Comparison of ENCODE assay signal across 18 mouse cellular contexts in genomic region chr11:111215006-111215405, GRCm38 (mm10).
A peak's percentile ranks its signal among the peaks of the same experiment; 100 is the strongest.
DNase-seq lines count a peak whose midpoint lies in the region; ATAC-seq lines count a peak whose summit lies in the region.
"Had no signal": no experiment of that assay in that cellular context is flagged by ENCODE, and none has a peak within 500 bp of the region (broad histone marks: within the 10 kb centered on the region; RNA-seq: fewer than 3 reads in every experiment).

No protein-coding gene starts in this region.

- peaks cover 12 to 26% of the 10 kb centered on the region in 2 experiments for H3K4me1 ChIP-seq in heart, embryonic 14.5 days (ENCODE audit: control insufficient read depth in 2 of 2, insufficient read depth in 2 of 2, low read length in 2 of 2)
- H3K4me1 ChIP-seq in forebrain, embryonic 16.5 days (replicated peaks; ENCODE audit: control insufficient read depth, insufficient read depth, low read length) = peaks cover 13% of the 10 kb centered on the region
- H3K4me1 ChIP-seq: stomach, embryonic 15.5 days had no signal

- intact Hi-C loops in left cerebral cortex, postnatal 4 days (cut with DNase I) = no loop called here
- intact Hi-C loops in left cerebral cortex, postnatal 25 days (cut with DNase I) = no loop called here

- no peaks in the 10 kb centered on the region for H3K27me3 ChIP-seq in heart, embryonic 14.5 days (ENCODE audit: control insufficient read depth, insufficient read depth, low read length)
- no peaks in the 10 kb centered on the region for H3K27me3 ChIP-seq in forebrain, embryonic 16.5 days (replicated peaks; ENCODE audit: control insufficient read depth, insufficient read depth, low read length)
- H3K27me3 ChIP-seq: embryonic facial prominence, embryonic 15.5 days; intestine, embryonic 15.5 days; kidney, embryonic 15.5 days; neural tube, embryonic 13.5 days; stomach, embryonic 15.5 days had no signal

- no peak overlapping the region; a peak in 1 of 4 replicates for H3K27ac ChIP-seq in heart, embryonic 14.5 days (replicated peaks in 1 of 2; ENCODE audit: control insufficient read depth in 1 of 2, insufficient read depth in 1 of 2, low read depth in 2 of 2, low read length in 2 of 2)
- H3K27ac ChIP-seq in forebrain, embryonic 16.5 days (ENCODE audit: low read length) = no peak overlapping the region
- H3K27ac ChIP-seq: embryonic facial prominence, embryonic 15.5 days; intestine, embryonic 15.5 days; kidney, embryonic 15.5 days; neural tube, embryonic 13.5 days; stomach, embryonic 15.5 days had no signal

- H3K36me3 ChIP-seq in heart, embryonic 14.5 days (ENCODE audit: control insufficient read depth, insufficient read depth, low read length) = no peaks in the 10 kb centered on the region
- no peaks in the 10 kb centered on the region for H3K36me3 ChIP-seq in forebrain, embryonic 16.5 days (ENCODE audit: control insufficient read depth, insufficient read depth)
- H3K36me3 ChIP-seq: embryonic facial prominence, embryonic 15.5 days; intestine, embryonic 15.5 days; kidney, embryonic 15.5 days; neural tube, embryonic 13.5 days; stomach, embryonic 15.5 days had no signal

- WGBS in heart, embryonic 14.5 days = 17% methylated on average over 5 of the region's 5 CpGs
- WGBS in forebrain, embryonic 16.5 days = 39% methylated on average over 5 of the region's 5 CpGs

- DNase-seq in cerebellum, postnatal 10 days = peak; percentile 40 to 56
- DNase-seq in cerebellum, adult 11 months = no peak
- peak; percentile 51 for DNase-seq in left cerebral cortex, postnatal 4 days
- DNase-seq in left cerebral cortex, postnatal 25 days (ENCODE audit: low spot score in 2 of 2) = no peak
- DNase-seq in skeletal muscle tissue, adult 2 months (ENCODE audit: low read depth, low spot score) = peak; percentile 67
- no peak for DNase-seq in lung, postnatal 14 days
- DNase-seq: adrenal gland, postnatal 25 days; liver; lung, adult 18-20 months; lung, postnatal 4 days had no signal

- 0 out of 2 replicates have a peak, but pooled peaks cover 4% of the 10 kb centered on the region for H3K9me3 ChIP-seq in heart, embryonic 14.5 days (ENCODE audit: control insufficient read depth, low read length)
- no peaks in the 10 kb centered on the region for H3K9me3 ChIP-seq in forebrain, embryonic 16.5 days (ENCODE audit: control insufficient read depth, low read length)
- H3K9me3 ChIP-seq: embryonic facial prominence, embryonic 15.5 days; intestine, embryonic 15.5 days; kidney, embryonic 15.5 days; neural tube, embryonic 13.5 days; stomach, embryonic 15.5 days had no signal

- H3K9ac ChIP-seq in heart, embryonic 14.5 days (ENCODE audit: low read length) = no peak overlapping the region
- H3K9ac ChIP-seq in forebrain, embryonic 16.5 days (replicated peaks; ENCODE audit: low read depth, low read length) = no peak overlapping the region
- H3K9ac ChIP-seq: embryonic facial prominence, embryonic 15.5 days; intestine, embryonic 15.5 days; kidney, embryonic 15.5 days; neural tube, embryonic 13.5 days; stomach, embryonic 15.5 days had no signal

- H3K4me3 ChIP-seq in heart, embryonic 14.5 days (ENCODE audit: control insufficient read depth in 1 of 2, insufficient read depth in 1 of 2, low read depth in 1 of 2, low read length in 2 of 2) = no peak overlapping the region
- no peak overlapping the region for H3K4me3 ChIP-seq in forebrain, embryonic 16.5 days (replicated peaks; ENCODE audit: low read length)
- H3K4me3 ChIP-seq: embryonic facial prominence, embryonic 15.5 days; intestine, embryonic 15.5 days; kidney, embryonic 15.5 days; neural tube, embryonic 13.5 days; stomach, embryonic 15.5 days had no signal

- H3K4me2 ChIP-seq in heart, embryonic 14.5 days (ENCODE audit: low read length) = no peak overlapping the region
- H3K4me2 ChIP-seq in forebrain, embryonic 16.5 days (ENCODE audit: low read length) = no peak overlapping the region
- H3K4me2 ChIP-seq: embryonic facial prominence, embryonic 15.5 days; intestine, embryonic 15.5 days; kidney, embryonic 15.5 days; neural tube, embryonic 13.5 days; stomach, embryonic 15.5 days had no signal

- peak; percentile 87 for ATAC-seq in heart, embryonic 14.5 days (ENCODE audit: insufficient number of reproducible peaks, insufficient read depth, low FRiP score, low read depth)
- no peak for ATAC-seq in forebrain, embryonic 16.5 days
- ATAC-seq: intestine, embryonic 15.5 days; midbrain, embryonic 16.5 days had no signal

Comparison
In these comparisons a context has a peak if more than half of its experiments do, and no peak if none do; other contexts are left out.
1. DNase-seq: peak in cerebellum, postnatal 10 days (2 of 2), left cerebral cortex, postnatal 4 days (single experiment) and skeletal muscle tissue, adult 2 months (single experiment); none in cerebellum, adult 11 months (single experiment), left cerebral cortex, postnatal 25 days (0 of 2) and lung, postnatal 14 days (single experiment).